Mouse (Mus musculus): Measurements from ENCODE around the gene Ncdn.

DNA sequence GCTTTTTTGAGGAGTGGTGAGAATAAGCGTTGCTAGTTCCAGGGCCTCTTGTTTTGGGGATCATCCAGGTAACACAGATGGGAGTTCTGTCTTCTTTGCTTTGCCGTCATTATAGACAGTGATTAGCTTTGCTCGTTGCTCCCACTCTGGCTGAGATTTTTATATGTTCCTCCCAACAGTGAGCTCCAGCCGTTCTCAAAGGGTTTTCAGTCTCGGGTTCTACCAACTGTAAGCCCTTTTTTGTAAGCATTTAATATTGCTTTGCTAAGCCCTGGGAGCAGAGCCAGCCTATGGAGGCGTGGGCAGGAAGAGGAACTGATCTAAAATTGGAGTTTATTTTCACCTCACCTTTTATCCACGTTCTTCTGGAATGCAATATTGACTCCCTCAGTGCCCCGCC lies 29.8 kb upstream of the Ncdn start:
- no peak for TF ChIP-seq CTCF (IDR thresholded peaks at IDR 0.05; ENCODE audit: control insufficient read depth, insufficient read depth, low read length)
- no peak for TF ChIP-seq POLR2A (IDR thresholded peaks at IDR 0.05; ENCODE audit: borderline replicate concordance, control insufficient read depth, low read depth, low read length)

Data from bone marrow, adult 2 months (tissue).